ENCODE assay signal across 9 mouse cellular contexts in genomic region chr14:55576376-55576775, GRCm38 (mm10). TPM values are rescaled to one million over a fixed set of nuclear protein-coding genes. Genes with fewer than 3 reads are reported as not detected.
DNase-seq lines count a peak whose midpoint lies in the region; ATAC-seq and TF ChIP-seq lines count a peak whose summit lies in the region.
"Had no signal": no experiment of that assay in that cellular context is flagged by ENCODE, and none has a peak within 500 bp of the region (broad histone marks: within the 10 kb centered on the region; RNA-seq: fewer than 3 reads in every experiment).

No protein-coding gene starts in this region.

- peaks cover 7% of the 10 kb centered on the region; the same call in 1 of the 2 replicates for H3K4me1 ChIP-seq in kidney, adult 2 months (ENCODE audit: control insufficient read depth, insufficient read depth, low read length)
- peaks cover 29% of the 10 kb centered on the region for H3K4me1 ChIP-seq in kidney, embryonic 15.5 days
- peaks cover 54% of the 10 kb centered on the region for H3K4me1 ChIP-seq in heart, embryonic 13.5 days
- peaks cover 16% of the 10 kb centered on the region for H3K4me1 ChIP-seq in lung, embryonic 16.5 days (replicated peaks; ENCODE audit: control insufficient read depth, insufficient read depth, low read length)
- H3K4me1 ChIP-seq in liver, embryonic 12.5 days, result peaks cover 48% of the 10 kb centered on the region

- no peak overlapping the region for H3K4me3 ChIP-seq in kidney, adult 2 months (ENCODE audit: insufficient read depth, low read depth, low read length)
- no peak overlapping the region for H3K4me3 ChIP-seq in kidney, embryonic 15.5 days (replicated peaks)
- peak overlapping the region; percentile 53 for H3K4me3 ChIP-seq in heart, embryonic 13.5 days
- H3K4me3 ChIP-seq in lung, embryonic 16.5 days (ENCODE audit: low read length), result no peak overlapping the region
- no peak overlapping the region for H3K4me3 ChIP-seq in liver, embryonic 12.5 days
- H3K4me3 ChIP-seq: myocyte had no signal

- TF ChIP-seq POLR2A in kidney, adult 2 months (IDR thresholded peaks at IDR 0.05; ENCODE audit: low read depth, low read length), result no peak

- no peaks in the 10 kb centered on the region for H3K27me3 ChIP-seq in kidney, adult 2 months (replicated peaks; ENCODE audit: control insufficient read depth, insufficient read depth, low read length)
- H3K27me3 ChIP-seq in kidney, embryonic 15.5 days, result no peaks in the 10 kb centered on the region
- H3K27me3 ChIP-seq in heart, embryonic 13.5 days (replicated peaks), result no peaks in the 10 kb centered on the region
- H3K27me3 ChIP-seq in lung, embryonic 16.5 days (ENCODE audit: control insufficient read depth, insufficient read depth, low read depth, low read length), result no peaks in the 10 kb centered on the region
- no peaks in the 10 kb centered on the region for H3K27me3 ChIP-seq in liver, embryonic 12.5 days (replicated peaks)

- no peak overlapping the region for H3K9ac ChIP-seq in kidney, embryonic 15.5 days
- peak overlapping the region; percentile 84 for H3K9ac ChIP-seq in heart, embryonic 13.5 days
- 0 out of 2 replicates have a peak overlapping the region, but pooled peaks have one; percentile 24 for H3K9ac ChIP-seq in lung, embryonic 16.5 days (ENCODE audit: low read length)
- H3K9ac ChIP-seq in liver, embryonic 12.5 days, result no peak overlapping the region

- no peak overlapping the region for H3K4me2 ChIP-seq in kidney, embryonic 15.5 days
- H3K4me2 ChIP-seq in heart, embryonic 13.5 days, result peak overlapping the region; percentile 72
- no peak overlapping the region for H3K4me2 ChIP-seq in lung, embryonic 16.5 days (ENCODE audit: low read depth, low read length)
- H3K4me2 ChIP-seq in liver, embryonic 12.5 days, result no peak overlapping the region

- no peak for ATAC-seq in kidney, embryonic 15.5 days (replicated peaks; ENCODE audit: low FRiP score)
- no peak for ATAC-seq in heart, embryonic 13.5 days (ENCODE audit: extremely low read depth, insufficient number of reproducible peaks, low FRiP score, low TSS enrichment)
- peak; percentile 13; the same call in 1 of the 2 replicates for ATAC-seq in lung, embryonic 16.5 days (ENCODE audit: low read depth)
- ATAC-seq in CD4-positive, CD25-positive, alpha-beta regulatory T cell, adult 4 months, result no peak
- no peak for ATAC-seq in liver, embryonic 12.5 days

- no peak for TF ChIP-seq CTCF in kidney, adult 2 months (conservative IDR thresholded peaks at IDR 0.05; ENCODE audit: insufficient read depth, insufficient read length, low read depth, low read length)

- H3K9me3 ChIP-seq in kidney, embryonic 15.5 days (replicated peaks), result no peaks in the 10 kb centered on the region
- H3K9me3 ChIP-seq in heart, embryonic 13.5 days, result no peaks in the 10 kb centered on the region
- H3K9me3 ChIP-seq in lung, embryonic 16.5 days (ENCODE audit: control insufficient read depth, low read length), result no peaks in the 10 kb centered on the region
- no peaks in the 10 kb centered on the region for H3K9me3 ChIP-seq in liver, embryonic 12.5 days (replicated peaks)

- peak overlapping the region; percentile 1; the same call in 1 of the 2 replicates for H3K27ac ChIP-seq in kidney, adult 2 months (ENCODE audit: insufficient read depth, low read depth, low read length)
- H3K27ac ChIP-seq in kidney, embryonic 15.5 days, result no peak overlapping the region
- peak overlapping the region; percentile 98 for H3K27ac ChIP-seq in heart, embryonic 13.5 days (replicated peaks)
- H3K27ac ChIP-seq in lung, embryonic 16.5 days (ENCODE audit: low read length), result peak overlapping the region; percentile 27
- H3K27ac ChIP-seq in liver, embryonic 12.5 days, result no peak overlapping the region

- WGBS in kidney, adult 2 months, result 57% methylated on average over 16 of the region's 16 CpGs
- 77% methylated on average over 16 of the region's 16 CpGs for WGBS in kidney, embryonic 15.5 days
- WGBS in heart, embryonic 13.5 days, result 46% methylated on average over 16 of the region's 16 CpGs
- WGBS in lung, embryonic 16.5 days, result 53% methylated on average over 16 of the region's 16 CpGs
- WGBS in liver, embryonic 12.5 days (ENCODE audit: insufficient replicate concordance), result 76% methylated on average over 16 of the region's 16 CpGs

- no peaks in the 10 kb centered on the region for H3K36me3 ChIP-seq in kidney, adult 2 months (ENCODE audit: control insufficient read depth, insufficient read depth, low read length)
- H3K36me3 ChIP-seq in kidney, embryonic 15.5 days, result peaks cover 17% of the 10 kb centered on the region
- H3K36me3 ChIP-seq in heart, embryonic 13.5 days, result peaks cover 19% of the 10 kb centered on the region
- peaks cover 2% of the 10 kb centered on the region; the same call in 1 of the 2 replicates for H3K36me3 ChIP-seq in lung, embryonic 16.5 days (ENCODE audit: control insufficient read depth, insufficient read depth, low read length)
- H3K36me3 ChIP-seq in liver, embryonic 12.5 days, result peaks cover 19% of the 10 kb centered on the region

- no peak for DNase-seq in kidney, adult 2 months
- peak; percentile 34 for DNase-seq in ZHBTc4 (ENCODE audit: low read depth, low spot score)
- no peak for DNase-seq in spleen, postnatal 14 days (ENCODE audit: low spot score in 2 of 2)

RNA-seq across cellular contexts. Expression of gene Fitm1, which starts 1.0 kb away (rescaled TPM):
- 115 and 116 TPM in 2 replicates for polyA plus RNA-seq in kidney, adult 2 months (2012; rRNA removed)
- 4.2 and 6.1 TPM in 2 replicates for polyA plus RNA-seq in kidney, embryonic 15.5 days (2015; fragmentation: Nextera tagmentation; extraction: Ambion mirVana)
- 100 and 109 TPM in 2 replicates for polyA plus RNA-seq in heart, embryonic 13.5 days (2015; fragmentation: Nextera tagmentation; extraction: Ambion mirVana)
- 4.7 and 5.2 TPM in 2 replicates for polyA plus RNA-seq in lung, embryonic 16.5 days (2015; fragmentation: Nextera tagmentation; extraction: Ambion mirVana)
- polyA plus RNA-seq in CD4-positive, CD25-positive, alpha-beta regulatory T cell, adult 4 months (2017; shearing (Covaris generic)), result not detected
- polyA plus RNA-seq in liver, embryonic 12.5 days (2016; fragmentation: Nextera tagmentation; extraction: Ambion mirVana), result 0.63 and 0.75 TPM in 2 replicates

RNA-seq across cellular contexts. Expression of gene Psme1, which starts 1.5 kb away (rescaled TPM):
- polyA plus RNA-seq in kidney, adult 2 months (2012; rRNA removed), result 60.5 and 77.5 TPM in 2 replicates
- 147 and 153 TPM in 2 replicates for polyA plus RNA-seq in kidney, embryonic 15.5 days (2015; fragmentation: Nextera tagmentation; extraction: Ambion mirVana)
- 212 and 219 TPM in 2 replicates for polyA plus RNA-seq in heart, embryonic 13.5 days (2015; fragmentation: Nextera tagmentation; extraction: Ambion mirVana)
- polyA plus RNA-seq in lung, embryonic 16.5 days (2015; fragmentation: Nextera tagmentation; extraction: Ambion mirVana), result 175 and 179 TPM in 2 replicates
- 100 to 1,000 TPM; 664 to 711 TPM for polyA plus RNA-seq in CD4-positive, CD25-positive, alpha-beta regulatory T cell, adult 4 months (2017; shearing (Covaris generic))
- polyA plus RNA-seq in liver, embryonic 12.5 days (2016; fragmentation: Nextera tagmentation; extraction: Ambion mirVana), result 108 and 111 TPM in 2 replicates

RNA-seq across cellular contexts. Expression of gene Emc9, which starts 8.7 kb away (rescaled TPM):
- 21.9 and 24.9 TPM in 2 replicates for polyA plus RNA-seq in kidney, adult 2 months (2012; rRNA removed)
- 6.8 and 7.4 TPM in 2 replicates for polyA plus RNA-seq in kidney, embryonic 15.5 days (2015; fragmentation: Nextera tagmentation; extraction: Ambion mirVana)
- 14.8 and 19.1 TPM in 2 replicates for polyA plus RNA-seq in heart, embryonic 13.5 days (2015; fragmentation: Nextera tagmentation; extraction: Ambion mirVana)
- 6.4 and 7.3 TPM in 2 replicates for polyA plus RNA-seq in lung, embryonic 16.5 days (2015; fragmentation: Nextera tagmentation; extraction: Ambion mirVana)
- polyA plus RNA-seq in CD4-positive, CD25-positive, alpha-beta regulatory T cell, adult 4 months (2017; shearing (Covaris generic)), result 10 to 100 TPM; 20.9 to 22.9 TPM
- polyA plus RNA-seq in liver, embryonic 12.5 days (2016; fragmentation: Nextera tagmentation; extraction: Ambion mirVana), result 28.7 and 32.9 TPM in 2 replicates

RNA-seq across cellular contexts. Expression of gene Psme2, which starts 14.5 kb away (rescaled TPM):
- 53.1 and 60.2 TPM in 2 replicates for polyA plus RNA-seq in kidney, adult 2 months (2012; rRNA removed)
- polyA plus RNA-seq in kidney, embryonic 15.5 days (2015; fragmentation: Nextera tagmentation; extraction: Ambion mirVana), result 248 and 261 TPM in 2 replicates
- polyA plus RNA-seq in heart, embryonic 13.5 days (2015; fragmentation: Nextera tagmentation; extraction: Ambion mirVana), result 191 and 205 TPM in 2 replicates
- 247 and 250 TPM in 2 replicates for polyA plus RNA-seq in lung, embryonic 16.5 days (2015; fragmentation: Nextera tagmentation; extraction: Ambion mirVana)
- 100 to 1,000 TPM; 853 to 877 TPM for polyA plus RNA-seq in CD4-positive, CD25-positive, alpha-beta regulatory T cell, adult 4 months (2017; shearing (Covaris generic))
- polyA plus RNA-seq in liver, embryonic 12.5 days (2016; fragmentation: Nextera tagmentation; extraction: Ambion mirVana), result 221 and 222 TPM in 2 replicates

RNA-seq across cellular contexts. Expression of gene Rnf31, which starts 15.1 kb away (rescaled TPM):
- polyA plus RNA-seq in kidney, adult 2 months (2012; rRNA removed), result 27.0 and 27.6 TPM in 2 replicates
- 18.6 and 21.7 TPM in 2 replicates for polyA plus RNA-seq in kidney, embryonic 15.5 days (2015; fragmentation: Nextera tagmentation; extraction: Ambion mirVana)
- polyA plus RNA-seq in heart, embryonic 13.5 days (2015; fragmentation: Nextera tagmentation; extraction: Ambion mirVana), result 12.5 and 15.2 TPM in 2 replicates
- polyA plus RNA-seq in lung, embryonic 16.5 days (2015; fragmentation: Nextera tagmentation; extraction: Ambion mirVana), result 17.6 and 18.1 TPM in 2 replicates
- polyA plus RNA-seq in CD4-positive, CD25-positive, alpha-beta regulatory T cell, adult 4 months (2017; shearing (Covaris generic)), result 10 to 100 TPM; 35.5 to 47.2 TPM
- 14.2 and 15.7 TPM in 2 replicates for polyA plus RNA-seq in liver, embryonic 12.5 days (2016; fragmentation: Nextera tagmentation; extraction: Ambion mirVana)

Comparison
In these comparisons a context has a peak if more than half of its experiments do, and no peak if none do; other contexts are left out.
1. H3K27ac ChIP-seq: peak in kidney, adult 2 months (single experiment), heart, embryonic 13.5 days (single experiment) and lung, embryonic 16.5 days (single experiment); none in kidney, embryonic 15.5 days (single experiment) and liver, embryonic 12.5 days (single experiment).
2. RNA of gene Fitm1, which starts 1.0 kb away (polyA plus RNA-seq): 115 to 116 TPM in kidney, adult 2 months and 100 to 109 TPM in heart, embryonic 13.5 days; 4.7 to 5.2 TPM in lung, embryonic 16.5 days, 4.2 to 6.1 TPM in kidney, embryonic 15.5 days, 0.63 to 0.75 TPM in liver, embryonic 12.5 days and not detected in CD4-positive, CD25-positive, alpha-beta regulatory T cell, adult 4 months; every median in the first group is over 10 times any median in the second.
3. H3K9ac ChIP-seq: peak in heart, embryonic 13.5 days (single experiment) and lung, embryonic 16.5 days (single experiment); none in kidney, embryonic 15.5 days (single experiment) and liver, embryonic 12.5 days (single experiment).